Mouse (Mus musculus) liver, embryonic 14.5 days (tissue): ENCODE results near the gene Nutm1. TPM values are rescaled to one million over a fixed set of nuclear protein-coding genes. Genes with fewer than 3 reads are reported as not detected.
"Not testable (repeated sequence)": the region's sequence is repeated elsewhere in the genome, so short reads cannot be mapped to it uniquely, and the experiment has no call there.

Source experiments
- ATAC-seq: fragments of 200-750 bp; cut with Nextera tagmentation; 2 replicates; pipeline ENCODE4 v1.8.0; 2017; ENCODE audit warnings: moderate number of reproducible peaks, mild to moderate bottlenecking, moderate library complexity; ENCODE audit not compliant: insufficient read depth
- DNase-seq, 3 experiments: peaks; one replicate each; pipeline ENCODE4 v3.0.0-alpha.2; 2012 to 2013; ENCODE audit warnings: low read depth in 3 of 3, low spot score in 3 of 3
- H3K27ac ChIP-seq: fragments of 300-500 bp; sonication (generic); 2 replicates; pipeline ENCODE4 v1.5.1; 2014; ENCODE audit warnings: moderate library complexity, mild to moderate bottlenecking, control low read depth, inconsistent platforms
- H3K27me3 ChIP-seq: fragments of 300-500 bp; sonication (generic); 2 replicates; pipeline ENCODE4 v1.6.1; 2014; ENCODE audit warnings: mild to moderate bottlenecking, low read length, moderate library complexity; ENCODE audit not compliant: control insufficient read depth, insufficient read depth
- H3K36me3 ChIP-seq: fragments of 300-500 bp; sonication (generic); replicated peaks from 2 replicates; pipeline ENCODE4 v1.6.1; 2014; ENCODE audit warnings: low read depth; ENCODE audit not compliant: control insufficient read depth, insufficient read depth
- H3K4me1 ChIP-seq, 2 experiments: fragments of 200-500 bp in 1 of 2; fragments of 300-500 bp in 1 of 2; sonication (generic) in 1 of 2; replicated peaks; 2 replicates each; pipeline ENCODE4 v1.6.1; 2012 to 2014; ENCODE audit warnings: antibody characterized with exemption in 1 of 2, inconsistent platforms in 1 of 2, low read length in 1 of 2; ENCODE audit not compliant: control insufficient read depth in 2 of 2, insufficient read depth in 2 of 2
- H3K4me2 ChIP-seq: fragments of 300-500 bp; sonication (generic); 2 replicates; pipeline ENCODE4 v1.6.1; 2014; ENCODE audit warnings: low read depth, mild to moderate bottlenecking, control low read depth, moderate library complexity
- H3K4me3 ChIP-seq, 2 experiments: fragments of 200-500 bp in 1 of 2; fragments of 300-500 bp in 1 of 2; sonication (generic) in 1 of 2; 2 replicates each; pipeline ENCODE4 v1.5.1; 2012 to 2014; ENCODE audit warnings: low read depth in 2 of 2, low read length in 2 of 2, mild to moderate bottlenecking in 2 of 2, control low read depth in 1 of 2, inconsistent platforms in 1 of 2, moderate library complexity in 1 of 2; ENCODE audit not compliant: insufficient read depth in 1 of 2
- H3K9ac ChIP-seq: fragments of 300-500 bp; sonication (generic); replicated peaks from 2 replicates; pipeline ENCODE4 v1.6.1; 2014; ENCODE audit warnings: mild to moderate bottlenecking, control low read depth, moderate library complexity
- H3K9me3 ChIP-seq: fragments of 300-500 bp; sonication (generic); 2 replicates; pipeline ENCODE4 v1.6.1; 2016; ENCODE audit warnings: low read length, mixed read lengths; ENCODE audit not compliant: control insufficient read depth
- CTCF ChIP-seq: IDR thresholded peaks from 2 replicates; pipeline ENCODE4 v1.5.1; 2016; ENCODE audit warnings: antibody characterized with exemption, low read depth, control low read depth
- EP300 ChIP-seq: IDR thresholded peaks from 2 replicates; pipeline ENCODE4 v1.6.1; 2016; ENCODE audit warnings: antibody characterized with exemption, low read depth
- WGBS: fragments of 180-500 bp; shearing (Covaris S2); extraction: QIAGEN DNeasy Blood & Tissue Kit; methylation state at CpG from one replicate; pipeline ENCODE4 v1.1.7; 2014; ENCODE audit not compliant: insufficient replicate concordance; 5-methylcytosine and 5-hydroxymethylcytosine counted together
- polyA plus RNA-seq, 2 experiments: library from polyadenylated mRNA; depleted of rRNA in 1 of 2; stranded (reverse) in 1 of 2; unstranded in 1 of 2; fragments of >200 nt; fragmentation: Nextera tagmentation in 1 of 2; extraction: Ambion mirVana in 1 of 2; gene quantifications; 2 replicates each; pipeline versions ENCODE4 v1.2.1 to v1.2.3; 2012 to 2014

Gene Nutm1
- polyA plus RNA-seq, 2 experiments, result not detected

GRCm38 (mm10) chr2:112289507-112289906, 30.4 kb upstream of the Nutm1 start:
- peaks cover 5 to 6% of the 10 kb centered on the region in 2 experiments; a peak in 3 of 4 replicates for H3K4me1 ChIP-seq
- DNase-seq (no peak), ATAC-seq (no peak)
- no peak overlapping the region for H3K9ac ChIP-seq
- no peak for TF ChIP-seq EP300
- no peak for TF ChIP-seq CTCF
- no peaks in the 10 kb centered on the region for H3K9me3 ChIP-seq
- H3K36me3 ChIP-seq, result no peaks in the 10 kb centered on the region
- no peak overlapping the region for H3K27ac ChIP-seq
- no peak overlapping the region for H3K4me2 ChIP-seq
- no peaks in the 10 kb centered on the region for H3K27me3 ChIP-seq
- H3K4me3 ChIP-seq, result no peak overlapping the region
- 85% methylated on average over 3 of the region's 3 CpGs for WGBS

GRCm38 (mm10) chr2:112287059-112287458, 28.0 kb upstream of the Nutm1 start:
- no peaks in the 10 kb centered on the region for H3K9me3 ChIP-seq
- WGBS, result 66% methylated on average over 4 of the region's 4 CpGs
- H3K36me3 ChIP-seq, result no peaks in the 10 kb centered on the region
- DNase-seq (no peak), ATAC-seq (no peak)
- no peak overlapping the region for H3K9ac ChIP-seq
- no peak overlapping the region for H3K4me2 ChIP-seq
- no peaks in the 10 kb centered on the region for H3K27me3 ChIP-seq
- H3K4me3 ChIP-seq, result no peak overlapping the region
- H3K27ac ChIP-seq, result no peak overlapping the region
- TF ChIP-seq EP300 (no peak), CTCF (no peak)
- peaks cover 8 to 15% of the 10 kb centered on the region in 2 experiments for H3K4me1 ChIP-seq

- whole genome bisulfite sequencing, result 72% methylated on average over 1 of the region's 1 CpGs
- not testable (repeated sequence) for ATAC-seq
Measured at GRCm38 (mm10) chr2:112286062-112286461, 27.0 kb upstream of the Nutm1 start.

GRCm38 (mm10) chr2:112285031-112285390, 25.9 kb upstream of the Nutm1 start:
- Histone ChIP-seq H3K4me3 (peak overlapping the region; percentile 61 to 99), H3K27ac (no peak overlapping the region), H3K9me3 (no peaks in the 10 kb centered on the region), H3K9ac (peak overlapping the region; percentile 74), H3K4me1 (peaks cover 8 to 15% of the 10 kb centered on the region in 2 experiments), H3K36me3 (no peaks in the 10 kb centered on the region), H3K4me2 (peak overlapping the region; percentile 76), H3K27me3 (no peaks in the 10 kb centered on the region)
- DNase-seq (no peak), ATAC-seq (no peak)
- TF ChIP-seq EP300 (no peak), CTCF (no peak)
- 49% methylated on average over 6 of the region's 6 CpGs for WGBS

More at GRCm38 (mm10) chr2:112286062-112286461, 27.0 kb upstream of the Nutm1 start:
- H3K9me3 ChIP-seq, H3K27me3 ChIP-seq, H3K4me3 ChIP-seq, H3K4me2 ChIP-seq, H3K9ac ChIP-seq, H3K27ac ChIP-seq, H3K36me3 ChIP-seq, DNase-seq: not testable (repeated sequence)
- peaks cover 8 to 15% of the 10 kb centered on the region in 2 experiments for H3K4me1 ChIP-seq

DNA sequence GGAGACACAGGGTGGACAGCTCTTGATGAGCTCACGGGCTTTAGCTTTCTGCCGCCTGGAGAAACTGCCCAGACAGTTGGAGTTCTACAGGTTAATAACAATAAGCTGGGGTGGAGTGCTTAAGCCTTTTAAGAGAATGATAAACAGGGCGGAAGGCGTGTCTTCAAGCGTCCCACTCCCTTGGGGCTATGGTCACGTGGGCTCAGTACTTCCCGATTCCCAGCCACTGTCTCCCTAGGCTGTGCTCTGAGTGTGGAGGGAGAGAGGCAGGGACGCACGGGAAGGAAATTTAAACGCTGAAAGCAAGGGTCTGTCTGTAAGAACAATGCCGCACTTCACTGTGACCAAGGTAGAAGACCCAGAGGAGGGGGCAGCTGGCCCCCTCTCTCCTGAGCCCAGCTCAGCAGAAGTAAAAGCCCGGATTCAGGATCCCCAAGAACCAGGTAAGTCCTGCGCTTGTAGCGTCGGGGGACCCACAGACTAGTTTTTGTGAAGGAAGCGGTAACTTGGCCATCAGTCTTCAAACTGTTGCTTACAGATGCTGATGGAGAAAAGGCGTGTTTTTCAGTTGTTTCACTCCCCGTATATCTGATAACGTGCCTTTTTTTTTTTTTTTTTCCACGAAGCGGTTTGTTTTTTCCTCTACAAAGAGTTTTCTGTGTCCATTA, 25.4 kb upstream of the Nutm1 start:
- no peak for TF ChIP-seq EP300
- no peak for TF ChIP-seq CTCF
- H3K4me2 ChIP-seq, result peak overlapping the region; percentile 76
- peak overlapping the region; percentile 61 to 99 for H3K4me3 ChIP-seq
- no peaks in the 10 kb centered on the region for H3K27me3 ChIP-seq
- H3K9me3 ChIP-seq, result no peaks in the 10 kb centered on the region
- 3% methylated on average over 21 of the region's 21 CpGs for WGBS
- H3K4me1 ChIP-seq, result peaks cover 8 to 15% of the 10 kb centered on the region in 2 experiments
- peak overlapping the region; percentile 14 for H3K27ac ChIP-seq
- ATAC-seq (peak; percentile 90), DNase-seq (peak in 2 of 3 experiments; percentile 49 to 62)
- H3K36me3 ChIP-seq, result no peaks in the 10 kb centered on the region
- peak overlapping the region; percentile 74 for H3K9ac ChIP-seq
